Mouse (Mus musculus) liver, postnatal 0 days (tissue): ENCODE results near the gene Cdh15. TPM values are rescaled to one million over a fixed set of nuclear protein-coding genes. Genes with fewer than 3 reads are reported as not detected.

Experiments
- ATAC-seq: fragments of 200-750 bp; cut with Nextera tagmentation; 2 replicates; pipeline ENCODE4 v1.8.0; 2017; ENCODE audit warnings: mild to moderate bottlenecking, moderate library complexity
- DNase-seq: peaks from one replicate; pipeline ENCODE4 v3.0.0-alpha.2; 2016
- H3K27ac ChIP-seq: fragments of 300-500 bp; sonication (generic); 2 replicates; pipeline ENCODE4 v1.5.1; 2014; ENCODE audit warnings: antibody characterized with exemption, moderate library complexity, mild to moderate bottlenecking, low read depth
- H3K27me3 ChIP-seq: fragments of 300-500 bp; sonication (generic); 2 replicates; pipeline ENCODE4 v1.6.1; 2014; ENCODE audit warnings: low read length, control low read depth, mixed read lengths; ENCODE audit not compliant: insufficient read depth
- H3K36me3 ChIP-seq: fragments of 300-500 bp; sonication (generic); replicated peaks from 2 replicates; pipeline ENCODE4 v1.6.1; 2014; ENCODE audit warnings: mild to moderate bottlenecking, control low read depth, low read length, moderate library complexity, mixed read lengths; ENCODE audit not compliant: insufficient read depth
- H3K4me1 ChIP-seq: fragments of 300-500 bp; sonication (generic); 2 replicates; pipeline ENCODE4 v1.6.1; 2014; ENCODE audit warnings: antibody characterized with exemption, mild to moderate bottlenecking, control low read depth; ENCODE audit not compliant: insufficient read depth
- H3K4me2 ChIP-seq: fragments of 300-500 bp; sonication (generic); 2 replicates; pipeline ENCODE4 v1.6.1; 2014; ENCODE audit warnings: low read depth, mild to moderate bottlenecking, low read length, moderate library complexity, mixed read lengths
- H3K4me3 ChIP-seq: fragments of 300-500 bp; sonication (generic); 2 replicates; pipeline ENCODE4 v1.5.1; 2014; ENCODE audit warnings: low read depth, low read length
- H3K9ac ChIP-seq: fragments of 300-500 bp; sonication (generic); replicated peaks from 2 replicates; pipeline ENCODE4 v1.6.1; 2014; ENCODE audit warnings: mild to moderate bottlenecking, moderate library complexity
- H3K9me3 ChIP-seq: fragments of 300-500 bp; sonication (generic); 2 replicates; pipeline ENCODE4 v1.6.1; 2016; ENCODE audit warnings: mild to moderate bottlenecking, control low read depth, low read length, mixed read lengths
- CTCF ChIP-seq: sonication (generic); IDR thresholded peaks from 2 replicates; pipeline ENCODE4 v1.5.1; 2016; ENCODE audit warnings: antibody characterized with exemption, low read depth
- EP300 ChIP-seq: IDR thresholded peaks from 2 replicates; pipeline ENCODE4 v1.6.1; 2016; ENCODE audit warnings: antibody characterized with exemption, low read depth, mild to moderate bottlenecking
- WGBS: fragments of 180-500 bp; shearing (Covaris S2); extraction: QIAGEN DNeasy Blood & Tissue Kit; methylation state at CpG from one replicate; pipeline ENCODE4 v1.1.7; 2014; ENCODE audit not compliant: insufficient replicate concordance; 5-methylcytosine and 5-hydroxymethylcytosine counted together
- polyA plus RNA-seq: library from polyadenylated mRNA; unstranded; fragments of >200 nt; fragmentation: Nextera tagmentation; extraction: Ambion mirVana; gene quantifications from 2 replicates; pipeline ENCODE4 v1.2.1, GENCODE M21; 2015

Gene Cdh15
- polyA plus RNA-seq, 1 experiment from 2014 or later: not detected

- no peaks in the 10 kb centered on the region for H3K27me3 ChIP-seq
- DNase-seq (no peak), ATAC-seq (no peak)
- peaks cover 18% of the 10 kb centered on the region for H3K4me1 ChIP-seq
- WGBS: 82% methylated on average over 8 of the region's 8 CpGs
- H3K36me3 ChIP-seq: peaks cover 39% of the 10 kb centered on the region
- H3K9me3 ChIP-seq: no peaks in the 10 kb centered on the region
- H3K4me3 ChIP-seq: no peak overlapping the region
- H3K27ac ChIP-seq: no peak overlapping the region
- no peak overlapping the region for H3K4me2 ChIP-seq
- no peak for TF ChIP-seq CTCF
- no peak for TF ChIP-seq EP300
- no peak overlapping the region for H3K9ac ChIP-seq
Observed at GRCm38 (mm10) chr8:122901892-122902515, 54.2 kb downstream of the Cdh15 start.

- DNase-seq (no peak), ATAC-seq (no peak)
- Histone ChIP-seq H3K36me3 (peaks cover 40% of the 10 kb centered on the region), H3K27me3 (no peaks in the 10 kb centered on the region), H3K4me3 (no peak overlapping the region), H3K4me1 (peaks cover 18% of the 10 kb centered on the region), H3K27ac (no peak overlapping the region), H3K9ac (no peak overlapping the region), H3K9me3 (no peaks in the 10 kb centered on the region), H3K4me2 (no peak overlapping the region)
- 80% methylated on average over 3 of the region's 3 CpGs for WGBS
- TF ChIP-seq CTCF (no peak), EP300 (no peak)
Observed at GRCm38 (mm10) chr8:122902581-122902980, 54.8 kb downstream of the Cdh15 start.

- ATAC-seq (no peak), DNase-seq (no peak)
- Histone ChIP-seq H3K9ac (no peak overlapping the region), H3K27me3 (no peaks in the 10 kb centered on the region), H3K27ac (no peak overlapping the region), H3K36me3 (peaks cover 40% of the 10 kb centered on the region), H3K4me3 (no peak overlapping the region), H3K4me2 (no peak overlapping the region), H3K4me1 (peaks cover 17% of the 10 kb centered on the region), H3K9me3 (no peaks in the 10 kb centered on the region)
- TF ChIP-seq CTCF (no peak), EP300 (no peak)
- 88% methylated on average over 5 of the region's 5 CpGs for WGBS
Observed at GRCm38 (mm10) chr8:122903002-122903401, 55.2 kb downstream of the Cdh15 start.

GRCm38 (mm10) chr8:122904496-122904895 is 56.7 kb downstream of the Cdh15 start:
- Histone ChIP-seq H3K27ac (no peak overlapping the region), H3K4me1 (peaks cover 14% of the 10 kb centered on the region), H3K4me3 (no peak overlapping the region), H3K4me2 (no peak overlapping the region), H3K9me3 (no peaks in the 10 kb centered on the region), H3K36me3 (peaks cover 35% of the 10 kb centered on the region), H3K9ac (no peak overlapping the region), H3K27me3 (no peaks in the 10 kb centered on the region)
- no peak for DNase-seq
- ATAC-seq: no peak
- TF ChIP-seq CTCF: no peak
- TF ChIP-seq EP300: no peak
- WGBS: 95% methylated on average over 11 of the region's 11 CpGs

GRCm38 (mm10) chr8:122905346-122905745 is 57.6 kb downstream of the Cdh15 start:
- no peak for ATAC-seq
- H3K27ac ChIP-seq: no peak overlapping the region; the same call in 1 of the 2 replicates
- TF ChIP-seq CTCF: no peak
- TF ChIP-seq EP300: no peak

GRCm38 (mm10) chr8:122906463-122907021 is 58.8 kb downstream of the Cdh15 start:
- no peak overlapping the region for H3K4me3 ChIP-seq
- peak overlapping the region; percentile 47; the same call in 1 of the 2 replicates for H3K9ac ChIP-seq
- peak overlapping the region; percentile 77 for H3K27ac ChIP-seq
- ATAC-seq (peak; percentile 94), DNase-seq (peak; percentile 92)
- peak overlapping the region; percentile 62 for H3K4me2 ChIP-seq
- H3K36me3 ChIP-seq: peaks cover 28% of the 10 kb centered on the region
- no peaks in the 10 kb centered on the region for H3K27me3 ChIP-seq
- H3K9me3 ChIP-seq: no peaks in the 10 kb centered on the region
- H3K4me1 ChIP-seq: peaks cover 14% of the 10 kb centered on the region
- TF ChIP-seq EP300: peak; percentile 67
- peak; percentile 98 for TF ChIP-seq CTCF
- 16% methylated on average over 6 of the region's 6 CpGs for whole genome bisulfite sequencing

More at GRCm38 (mm10) chr8:122905346-122905745, 57.6 kb downstream of the Cdh15 start:
- 85% methylated on average over 4 of the region's 4 CpGs for WGBS
- no peaks in the 10 kb centered on the region for H3K9me3 ChIP-seq
- H3K27me3 ChIP-seq: no peaks in the 10 kb centered on the region
- H3K36me3 ChIP-seq: peaks cover 28% of the 10 kb centered on the region
- H3K4me3 ChIP-seq: no peak overlapping the region
- no peak overlapping the region for H3K9ac ChIP-seq
- H3K4me1 ChIP-seq: peaks cover 14% of the 10 kb centered on the region
- DNase-seq: peak; percentile 40
- H3K4me2 ChIP-seq: no peak overlapping the region
